Mouse (Mus musculus): ENCODE data around the gene Tmem50b.

DNA sequence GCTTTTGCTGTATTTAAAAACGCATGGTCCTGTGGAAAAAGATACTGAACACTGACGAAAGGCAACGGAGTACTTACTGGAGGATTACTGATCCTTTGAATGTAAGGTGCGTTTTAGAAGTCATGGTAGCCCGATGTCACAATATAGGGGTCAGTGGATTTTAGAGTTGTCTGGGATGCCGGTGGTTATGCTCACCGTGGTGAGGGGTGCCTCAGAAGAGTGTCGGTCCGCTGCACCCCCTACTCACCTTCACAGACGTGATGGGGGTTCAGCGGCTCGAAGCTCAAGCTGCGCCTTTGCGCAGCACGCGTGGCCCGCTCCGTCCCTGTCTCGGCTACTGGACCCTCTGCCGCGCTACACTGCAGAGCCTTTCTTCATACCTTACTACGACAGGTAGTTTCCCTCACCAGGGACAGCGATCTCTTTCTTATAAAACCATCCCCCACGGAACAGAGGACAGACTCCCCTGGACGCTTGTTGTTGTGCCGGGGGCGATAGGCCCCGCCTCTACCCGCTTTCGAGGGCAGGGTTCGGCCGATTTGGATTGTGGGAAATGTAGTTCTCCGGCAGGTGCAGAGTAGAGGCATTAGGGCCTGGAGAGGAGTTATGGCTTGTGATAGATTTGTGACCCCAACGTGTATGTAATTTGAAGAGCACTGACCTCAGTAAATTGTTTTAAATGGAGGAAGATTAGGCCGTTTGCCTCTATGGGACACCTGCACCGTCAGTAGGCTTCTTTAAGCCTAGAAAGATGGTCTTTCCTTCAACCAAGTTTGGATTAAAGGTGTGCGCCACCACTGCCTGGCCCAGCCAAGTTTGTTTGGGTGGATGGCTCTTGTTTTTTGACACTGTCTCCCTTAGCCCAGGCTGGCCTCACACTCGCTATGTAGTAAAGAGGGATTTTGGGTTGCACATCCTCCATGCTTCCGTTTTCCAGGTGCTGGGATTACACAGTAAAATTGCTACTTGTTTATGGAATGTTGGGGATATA lies 21.2 kb upstream of the Tmem50b start, which contains the start of gene Dnajc28:
- no peak; the same call in 1 of the 2 replicates for TF ChIP-seq POLR2A (IDR thresholded peaks at IDR 0.05; ENCODE audit: low read depth, low read length)
- no peak for TF ChIP-seq CTCF (IDR thresholded peaks at IDR 0.05; ENCODE audit: extremely low read depth, insufficient read depth, insufficient read length, insufficient replicate concordance)

All from spleen, adult 2 months (tissue).